ENCODE assay signal across 26 mouse cellular contexts in genomic region chr6:117914541-117914940, GRCm38 (mm10). TPM values are rescaled to one million over a fixed set of nuclear protein-coding genes. Genes with fewer than 3 reads are reported as not detected.
DNase-seq lines count a peak whose midpoint lies in the region; ATAC-seq and TF ChIP-seq lines count a peak whose summit lies in the region.
"Had no signal": no experiment of that assay in that cellular context is flagged by ENCODE, and none has a peak within 500 bp of the region (broad histone marks: within the 10 kb centered on the region; RNA-seq: fewer than 3 reads in every experiment).

No protein-coding gene starts in this region.

- H3K9ac ChIP-seq in intestine, embryonic 15.5 days: no peak overlapping the region
- no peak overlapping the region for H3K9ac ChIP-seq in intestine, postnatal 0 days (ENCODE audit: low read depth, low read length)
- peak overlapping the region; percentile 33; the same call in 1 of the 2 replicates for H3K9ac ChIP-seq in CH12.LX (ENCODE audit: insufficient read depth, low read depth)
- H3K9ac ChIP-seq in liver, embryonic 16.5 days (ENCODE audit: low read depth, low read length): peak overlapping the region; percentile 33; the same call in 1 of the 2 replicates
- H3K9ac ChIP-seq: embryonic facial prominence, embryonic 12.5 days; forebrain, postnatal 0 days; heart, embryonic 12.5 days; hindbrain, embryonic 15.5 days; neural tube, embryonic 13.5 days had no signal

- no peak overlapping the region for H3K4me3 ChIP-seq in intestine, embryonic 15.5 days (replicated peaks)
- H3K4me3 ChIP-seq in intestine, postnatal 0 days (ENCODE audit: low read depth, low read length): no peak overlapping the region
- no peak overlapping the region for H3K4me3 ChIP-seq in CH12.LX (replicated peaks in 1 of 3; ENCODE audit: low read depth in 2 of 3, low read length in 2 of 3, poor library complexity in 1 of 3)
- H3K4me3 ChIP-seq in liver, embryonic 16.5 days (ENCODE audit: low read depth, low read length): no peak overlapping the region
- H3K4me3 ChIP-seq: embryonic facial prominence, embryonic 12.5 days; heart, embryonic 12.5 days; hindbrain, embryonic 15.5 days; layer of hippocampus, adult 2 months; megakaryocyte, embryonic 14.5 days; neural tube, embryonic 13.5 days had no signal

- peaks cover 19% of the 10 kb centered on the region for H3K4me1 ChIP-seq in intestine, embryonic 15.5 days (replicated peaks)
- H3K4me1 ChIP-seq in intestine, postnatal 0 days (replicated peaks; ENCODE audit: control insufficient read depth, insufficient read depth, low read length): 0 out of 2 replicates have a peak, but pooled peaks cover 5% of the 10 kb centered on the region
- peaks cover 4 to 68% of the 10 kb centered on the region in 2 experiments; a peak in 3 of 4 replicates for H3K4me1 ChIP-seq in CH12.LX (ENCODE audit: control insufficient read depth in 1 of 2, insufficient read depth in 2 of 2)
- peaks cover 47% of the 10 kb centered on the region for H3K4me1 ChIP-seq in liver, embryonic 16.5 days (ENCODE audit: control insufficient read depth, low read depth, low read length)

- peaks cover 89% of the 10 kb centered on the region for H3K79me2 ChIP-seq in CH12.LX (replicated peaks; ENCODE audit: control insufficient read depth, extremely low read depth, insufficient read depth, poor library complexity, severe bottlenecking)

- peak overlapping the region; percentile 24; the same call in 1 of the 2 replicates for H3K4me2 ChIP-seq in intestine, embryonic 15.5 days (replicated peaks)
- H3K4me2 ChIP-seq in intestine, postnatal 0 days (replicated peaks; ENCODE audit: low read depth): no peak overlapping the region
- H3K4me2 ChIP-seq in CH12.LX (ENCODE audit: insufficient read depth, low read depth, poor library complexity, severe bottlenecking): no peak overlapping the region
- peak overlapping the region; percentile 5; the same call in 1 of the 2 replicates for H3K4me2 ChIP-seq in liver, embryonic 16.5 days (ENCODE audit: low read depth, low read length)
- H3K4me2 ChIP-seq: embryonic facial prominence, embryonic 12.5 days; heart, embryonic 12.5 days; hindbrain, embryonic 15.5 days; neural tube, embryonic 13.5 days had no signal

- in situ Hi-C loops in CH12.LX (cut with MboI; ENCODE audit: low pct_ligation_motif_present, low pct_unique_long_range_greater_than_20kb, low sequenced_read_pairs): loop anchor here (10.0 kb wide), 1 partner anchor 50 kb away; the partner anchor contains the start of gene Zfp239

- H3K9me3 ChIP-seq in intestine, embryonic 15.5 days: no peaks in the 10 kb centered on the region
- no peaks in the 10 kb centered on the region for H3K9me3 ChIP-seq in intestine, postnatal 0 days (ENCODE audit: control insufficient read depth)
- no peaks in the 10 kb centered on the region for H3K9me3 ChIP-seq in CH12.LX (replicated peaks; ENCODE audit: low read length)
- H3K9me3 ChIP-seq in liver, embryonic 16.5 days (replicated peaks; ENCODE audit: control insufficient read depth, low read length): no peaks in the 10 kb centered on the region
- H3K9me3 ChIP-seq: embryonic facial prominence, embryonic 12.5 days; heart, embryonic 12.5 days; hindbrain, embryonic 15.5 days; megakaryocyte, embryonic 14.5 days; neural tube, embryonic 13.5 days had no signal

- no peaks in the 10 kb centered on the region for H3K27me3 ChIP-seq in intestine, embryonic 15.5 days (replicated peaks)
- H3K27me3 ChIP-seq in intestine, postnatal 0 days (replicated peaks; ENCODE audit: control insufficient read depth, insufficient read depth, low read length): no peaks in the 10 kb centered on the region
- no peaks in the 10 kb centered on the region for H3K27me3 ChIP-seq in CH12.LX (replicated peaks)
- no peaks in the 10 kb centered on the region for H3K27me3 ChIP-seq in liver, embryonic 16.5 days (ENCODE audit: control insufficient read depth, insufficient read depth, low read depth, low read length)
- H3K27me3 ChIP-seq: embryonic facial prominence, embryonic 12.5 days; heart, embryonic 12.5 days; hindbrain, embryonic 15.5 days; megakaryocyte, embryonic 14.5 days; neural tube, embryonic 13.5 days had no signal

- ATAC-seq in intestine, embryonic 15.5 days: no peak
- ATAC-seq in intestine, postnatal 0 days: no peak
- ATAC-seq in liver, embryonic 16.5 days (ENCODE audit: low read depth): no peak
- ATAC-seq: forebrain, postnatal 0 days had no signal

- dilution Hi-C loops in CH12.LX (cut with MboI; ENCODE audit: extremely low pct_ligation_motif_present, extremely low pct_unique_long_range_greater_than_20kb, low sequenced_read_pairs): no loop called here

- no peaks in the 10 kb centered on the region for H3K36me3 ChIP-seq in intestine, embryonic 15.5 days
- H3K36me3 ChIP-seq in intestine, postnatal 0 days (ENCODE audit: control insufficient read depth, insufficient read depth): no peaks in the 10 kb centered on the region
- H3K36me3 ChIP-seq in CH12.LX (replicated peaks in 1 of 2; ENCODE audit: control insufficient read depth in 1 of 2, insufficient read depth in 1 of 2, low read length in 1 of 2): peaks cover 7 to 42% of the 10 kb centered on the region in 2 experiments
- H3K36me3 ChIP-seq in liver, embryonic 16.5 days (ENCODE audit: control insufficient read depth, insufficient read depth): peaks cover 4% of the 10 kb centered on the region
- H3K36me3 ChIP-seq: hindbrain, embryonic 15.5 days; neural tube, embryonic 13.5 days had no signal

- TF ChIP-seq POLR2A in CH12.LX (IDR thresholded peaks at IDR 0.05; ENCODE audit: low read depth, low read length): no peak

- no peak for TF ChIP-seq CTCF in intestine, postnatal 0 days (IDR thresholded peaks at IDR 0.05; ENCODE audit: low read depth)
- no peak for TF ChIP-seq CTCF in CH12.LX (conservative IDR thresholded peaks at IDR 0.05 in 1 of 2, IDR thresholded peaks at IDR 0.05 in 1 of 2; ENCODE audit: low read depth in 2 of 2, low read length in 2 of 2)

- DNase-seq in CH12.LX (ENCODE audit: extremely low read depth) (no peak), ZHBTc4 (ENCODE audit: low read depth, low spot score) (peak; percentile 11)
- DNase-seq in embryo, embryonic 10.5 days (ENCODE audit: low spot score): no peak
- no peak for DNase-seq in gastrocnemius, adult 8-10 months (ENCODE audit: low spot score in 2 of 2)
- DNase-seq: cerebellum, adult 9-10 months; forebrain, postnatal 0 days; heart, postnatal 4 days; kidney, adult 18-20 months; kidney, postnatal 14 days; layer of hippocampus, postnatal 36 days; lung, postnatal 10 days; midbrain, embryonic 14.5 days; thymus, postnatal 36 days had no signal

- no peak overlapping the region for H3K27ac ChIP-seq in intestine, embryonic 15.5 days
- no peak overlapping the region for H3K27ac ChIP-seq in intestine, postnatal 0 days (ENCODE audit: low read depth, low read length)
- no peak overlapping the region for H3K27ac ChIP-seq in CH12.LX (ENCODE audit: insufficient read depth, low read depth)
- peak overlapping the region; percentile 66; the same call in 1 of the 2 replicates for H3K27ac ChIP-seq in liver, embryonic 16.5 days (ENCODE audit: low read length)
- H3K27ac ChIP-seq: embryonic facial prominence, embryonic 12.5 days; hindbrain, embryonic 15.5 days; layer of hippocampus, adult 2 months; neural tube, embryonic 13.5 days had no signal

- TF ChIP-seq RAD21 in CH12.LX (IDR thresholded peaks at IDR 0.05; ENCODE audit: low read depth, low read length): no peak

- TF ChIP-seq EP300 in CH12.LX (IDR thresholded peaks at IDR 0.05; ENCODE audit: low read length): no peak

TF ChIP-seq in CH12.LX, 34 proteins besides CTCF, POLR2A, EP300 and RAD21 (continues in another document):
- TF ChIP-seq E2F4 (IDR thresholded peaks at IDR 0.05; ENCODE audit: insufficient replicate concordance, low read depth, low read length) (no peak), KAT2A (IDR thresholded peaks at IDR 0.05; ENCODE audit: insufficient replicate concordance, low read length) (no peak), CHD2 (IDR thresholded peaks at IDR 0.05; ENCODE audit: low read length) (no peak), NRF1 (IDR thresholded peaks at IDR 0.05; ENCODE audit: low read depth, low read length) (no peak), MAFK (IDR thresholded peaks at IDR 0.05; ENCODE audit: insufficient replicate concordance, low read length) (no peak), USF2 (conservative IDR thresholded peaks at IDR 0.05; ENCODE audit: low read depth, low read length) (no peak), SIN3A (IDR thresholded peaks at IDR 0.05; ENCODE audit: low read length) (no peak), TCF12 (IDR thresholded peaks at IDR 0.05; ENCODE audit: low read depth, low read length) (no peak), JUND (conservative IDR thresholded peaks at IDR 0.05; ENCODE audit: low read depth, low read length) (no peak), MXI1 (IDR thresholded peaks at IDR 0.05; ENCODE audit: low read depth, low read length) (no peak), CHD1 (IDR thresholded peaks at IDR 0.05; ENCODE audit: low read depth, low read length) (no peak)

RNA-seq across cellular contexts. Expression of gene Hnrnpf, which starts 14.4 kb away (rescaled TPM):
- 791 and 835 TPM in 2 replicates for polyA plus RNA-seq in intestine, embryonic 15.5 days (2015; fragmentation: Nextera tagmentation; extraction: Ambion mirVana)
- 340 and 353 TPM in 2 replicates for polyA plus RNA-seq in intestine, postnatal 0 days (2015; fragmentation: Nextera tagmentation; extraction: Ambion mirVana)
- total RNA-seq in CH12.LX (2012; rRNA removed) (598 and 821 TPM in 2 replicates), CH12.LX (2014; rRNA removed) (1,196 and 1,374 TPM in 2 replicates)
- polyA plus RNA-seq in CH12.LX (2012; ENCODE audit: insufficient read length, low read depth): 790 and 847 TPM in 2 replicates
- 420 and 472 TPM in 2 replicates for polyA plus RNA-seq in liver, embryonic 16.5 days (2015; fragmentation: Nextera tagmentation; extraction: Ambion mirVana)
- 100 to 1,000 TPM in 1 of 4 experiments, 10 to 100 TPM in 3; 85.6 to 104 (median 94.2) TPM for total RNA-seq in gastrocnemius, adult 8-10 months (2022)

RNA-seq across cellular contexts. Expression of gene Fxyd4, which starts 23.0 kb away (rescaled TPM):
- 1.8 and 3.2 TPM in 2 replicates for polyA plus RNA-seq in intestine, embryonic 15.5 days (2015; fragmentation: Nextera tagmentation; extraction: Ambion mirVana)
- 0.27 and 0.55 TPM in 2 replicates for polyA plus RNA-seq in intestine, postnatal 0 days (2015; fragmentation: Nextera tagmentation; extraction: Ambion mirVana)
- total RNA-seq in CH12.LX (2012; rRNA removed): not detected in 2 replicates
- total RNA-seq in CH12.LX (2014; rRNA removed): not detected in 2 replicates
- 0.55 TPM in 1 of 2 replicates, not detected in the other for polyA plus RNA-seq in CH12.LX (2012; ENCODE audit: insufficient read length, low read depth)
- polyA plus RNA-seq in liver, embryonic 16.5 days (2015; fragmentation: Nextera tagmentation; extraction: Ambion mirVana): 0.30 TPM in 1 of 2 replicates, not detected in the other
- not detected for total RNA-seq in gastrocnemius, adult 8-10 months (2022)
- total RNA-seq: adrenal gland, adult 18-20 months; forebrain, postnatal 0 days; gastrocnemius, postnatal 4 days; heart, postnatal 4 days; layer of hippocampus, adult 2 months; layer of hippocampus, postnatal 36 days; left cerebral cortex, postnatal 25 days; liver, adult 2 months had no signal

RNA-seq across cellular contexts. Expression of gene Zfp239, which starts 52.6 kb away (rescaled TPM):
- 4.5 and 5.1 TPM in 2 replicates for polyA plus RNA-seq in intestine, embryonic 15.5 days (2015; fragmentation: Nextera tagmentation; extraction: Ambion mirVana)
- 2.9 and 3.1 TPM in 2 replicates for polyA plus RNA-seq in intestine, postnatal 0 days (2015; fragmentation: Nextera tagmentation; extraction: Ambion mirVana)
- 13.1 and 16.2 TPM in 2 replicates for total RNA-seq in CH12.LX (2012; rRNA removed)
- 19.6 and 20.4 TPM in 2 replicates for total RNA-seq in CH12.LX (2014; rRNA removed)
- 15.1 and 16.6 TPM in 2 replicates for polyA plus RNA-seq in CH12.LX (2012; ENCODE audit: insufficient read length, low read depth)
- polyA plus RNA-seq in liver, embryonic 16.5 days (2015; fragmentation: Nextera tagmentation; extraction: Ambion mirVana): 1.7 and 2.3 TPM in 2 replicates
- 1 to 10 TPM; 1.1 to 2.7 (median 1.9) TPM for total RNA-seq in gastrocnemius, adult 8-10 months (2022)

Comparison
In these comparisons a context has a peak if more than half of its experiments do, and no peak if none do; other contexts are left out.
1. H3K4me2 ChIP-seq: peak in intestine, embryonic 15.5 days (single experiment) and liver, embryonic 16.5 days (single experiment); none in intestine, postnatal 0 days (single experiment) and CH12.LX (single experiment).
2. H3K9ac ChIP-seq: peak in CH12.LX (single experiment) and liver, embryonic 16.5 days (single experiment); none in intestine, embryonic 15.5 days (single experiment) and intestine, postnatal 0 days (single experiment).